Mouse (Mus musculus): ENCODE measurements around the gene Tox4. TPM values are rescaled to one million over a fixed set of nuclear protein-coding genes. Genes with fewer than 3 reads are reported as not detected.
A peak's percentile ranks its signal among the peaks of the same experiment; 100 is the strongest.

Gene Tox4
- polyA plus RNA-seq (2021) = 38.8 TPM

DNA sequence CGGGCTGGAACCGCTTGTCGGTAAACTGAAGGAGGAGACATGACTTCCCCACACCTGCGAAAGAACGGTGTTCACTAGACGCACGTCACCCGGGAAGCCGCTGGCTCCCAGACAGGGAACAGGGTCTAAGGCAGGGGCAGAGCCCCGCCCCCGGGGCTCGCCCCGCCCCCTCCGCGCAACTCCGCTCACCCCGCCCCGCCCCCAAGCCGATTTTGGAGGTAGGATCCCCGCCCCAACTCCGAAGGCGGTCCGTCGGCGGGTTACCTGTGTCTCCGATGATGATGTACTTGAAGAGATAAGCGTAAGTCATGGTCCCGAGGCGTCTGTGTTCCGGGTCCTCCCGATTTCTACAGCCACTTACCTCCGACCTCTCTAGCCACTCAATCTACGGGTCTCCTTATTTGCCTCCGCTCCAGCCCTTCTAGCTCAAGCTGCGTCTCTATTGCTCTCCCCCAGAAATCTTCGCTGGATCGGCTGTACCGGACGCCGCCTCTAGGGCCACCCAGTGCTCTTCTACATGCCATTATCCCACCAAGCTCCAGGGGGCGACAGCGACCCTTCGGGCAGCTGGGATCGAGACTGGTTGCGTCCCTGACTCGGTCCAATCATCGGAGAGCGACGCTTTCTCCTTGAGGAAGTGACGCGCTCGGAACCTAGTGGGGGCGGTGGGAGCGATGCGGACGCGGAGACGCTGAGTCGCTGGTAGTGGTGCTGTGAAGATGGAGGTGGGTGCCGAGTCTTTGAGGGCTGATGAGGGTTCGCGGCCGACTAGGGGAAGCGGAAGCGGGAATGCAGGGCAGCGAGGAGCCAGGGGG lies at the start of gene Tox4, which contains the start of gene Rab2b:
Tox4 (plus strand) TSS at position 215 of the 815 bp plus-strand sequence.
Rab2b (minus strand) TSS at position 614 of the 815 bp plus-strand sequence.
- CTCF ChIA-PET = interaction anchor here (0.7 to 2.2 kb wide), 7 partner anchors 9 to 84 kb away, joined by 3 to 9 read pairs (median 3); partner anchors contain the start of gene Chd8
- TF ChIP-seq CTCF (IDR thresholded peaks at IDR 0.05) = peak; percentile 100
- POLR2A ChIA-PET = interaction anchor here (1.2 kb wide), 1 partner anchor 35 kb away, joined by 4 read pairs; no protein-coding TSS in a partner anchor
- in situ Hi-C loops (cut with MboI; ENCODE audit: low pct_unique_long_range_greater_than_20kb) = no loop called here
- H3K27me3 ChIP-seq = no peaks in the 10 kb centered on the region
- ATAC-seq = peak; percentile 99
- peak; percentile 97 for DNase-seq (ENCODE audit: low read depth, low spot score)

DNA sequence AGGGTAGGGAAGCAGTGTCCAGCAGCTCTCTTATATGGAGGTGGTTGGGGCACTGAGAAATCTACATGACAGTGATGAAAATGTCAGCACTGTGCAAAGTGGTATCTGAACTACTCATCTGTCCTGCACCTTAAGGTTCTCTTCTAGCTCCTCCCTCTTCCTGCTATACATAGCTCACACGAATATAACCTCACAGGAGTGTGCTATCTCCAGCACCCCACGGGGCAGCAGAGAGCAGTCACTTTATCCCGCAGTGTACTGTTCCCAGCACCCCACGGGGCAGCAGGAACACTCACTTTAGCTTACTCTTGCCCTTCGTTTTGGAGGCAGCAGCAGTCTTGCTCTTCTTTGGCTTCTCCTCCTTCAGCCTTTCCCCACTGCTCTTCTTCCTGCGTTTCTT lies 46.7 kb upstream of the Tox4 start:
- ChIA-PET CTCF (interaction anchor here (1.3 to 1.7 kb wide), 2 partner anchors 9 to 23 kb away, joined by 4 read pairs; no protein-coding TSS in a partner anchor), POLR2A (interaction anchor here (0.5 to 1.7 kb wide), 2 partner anchors 9 to 217 kb away, joined by 3 to 4 read pairs; no protein-coding TSS in a partner anchor)
- in situ Hi-C loops (cut with MboI; ENCODE audit: low pct_unique_long_range_greater_than_20kb) = no loop called here
- ATAC-seq (no peak), DNase-seq (ENCODE audit: low read depth, low spot score) (no peak)
- TF ChIP-seq CTCF (IDR thresholded peaks at IDR 0.05) = peak; percentile 12
- no peaks in the 10 kb centered on the region for H3K27me3 ChIP-seq

DNA sequence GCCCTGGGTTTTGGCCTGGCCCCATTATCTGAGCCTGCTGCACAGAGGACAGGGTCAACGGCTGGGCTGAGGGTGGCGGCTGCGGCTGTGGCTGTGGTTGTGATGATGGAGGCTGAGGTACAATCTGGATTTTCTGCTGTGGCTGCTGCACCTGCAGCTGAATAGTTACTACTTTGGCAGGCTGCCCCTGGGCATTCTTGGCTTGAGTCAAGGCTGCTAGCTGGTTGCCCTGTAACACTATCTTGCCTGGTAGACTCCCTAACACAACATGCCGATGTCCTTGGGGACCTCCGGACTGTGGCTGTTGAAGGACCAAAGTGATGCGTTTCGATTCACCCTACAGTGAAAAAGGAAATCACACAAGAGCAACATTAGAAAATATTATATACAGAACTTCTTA lies 43.8 kb upstream of the Tox4 start:
- DNase-seq (ENCODE audit: low read depth, low spot score) (no peak), ATAC-seq (no peak)
- POLR2A ChIA-PET = interaction anchor here (0.6 to 0.8 kb wide), 3 partner anchors 20 to 145 kb away, joined by 3 read pairs; no protein-coding TSS in a partner anchor
- CTCF ChIA-PET = interaction anchor here (1.6 kb wide), 1 partner anchor 15 kb away, joined by 4 read pairs; no protein-coding TSS in a partner anchor
- in situ Hi-C loops (cut with MboI; ENCODE audit: low pct_unique_long_range_greater_than_20kb) = no loop called here
- H3K27me3 ChIP-seq = no peaks in the 10 kb centered on the region
- TF ChIP-seq CTCF (IDR thresholded peaks at IDR 0.05) = no peak

GRCm38 (mm10) chr14:52236216-52236615 lies 42.7 kb upstream of the Tox4 start:
- ChIA-PET CTCF (interaction anchor here (1.6 kb wide), 2 partner anchors 16 to 41 kb away, joined by 4 read pairs; no protein-coding TSS in a partner anchor), POLR2A (no interaction called here)
- no peak for TF ChIP-seq CTCF (IDR thresholded peaks at IDR 0.05)
- no peak for ATAC-seq
- no peak for DNase-seq (ENCODE audit: low read depth, low spot score)
- in situ Hi-C loops (cut with MboI; ENCODE audit: low pct_unique_long_range_greater_than_20kb) = no loop called here
- no peaks in the 10 kb centered on the region for H3K27me3 ChIP-seq

DNA sequence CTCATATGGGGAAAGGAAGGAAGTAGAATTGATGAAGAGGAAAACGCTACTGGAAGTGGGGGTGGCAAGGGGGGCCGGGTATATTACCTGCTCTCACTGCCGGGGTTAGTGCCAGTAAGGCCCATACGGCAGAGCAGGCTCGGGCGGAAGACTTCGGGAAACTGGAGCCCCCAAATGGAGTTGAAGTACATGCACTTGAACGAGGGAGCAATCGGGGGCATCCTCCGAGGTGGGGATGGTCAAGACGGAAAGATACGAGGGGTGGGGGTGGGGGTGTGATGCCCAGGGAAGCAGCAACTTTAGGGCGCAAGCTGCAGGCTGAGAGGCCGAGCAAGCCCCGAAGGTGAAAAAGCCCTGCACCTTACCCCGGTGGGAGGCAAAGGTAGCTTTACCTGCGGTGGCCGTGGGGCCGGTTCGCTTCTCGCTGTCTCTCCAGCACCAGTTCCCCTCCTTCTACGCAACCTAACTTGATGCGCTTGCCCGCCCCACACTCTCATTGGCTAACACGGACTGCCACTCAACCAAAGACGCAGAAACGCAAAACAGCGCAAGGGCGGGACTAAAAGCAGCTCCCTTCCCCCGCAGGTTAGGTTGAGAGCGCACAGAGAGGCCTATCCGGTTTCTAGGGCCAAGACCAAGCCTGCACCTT lies 34.8 kb upstream of the Tox4 start:
- peak; percentile 99 for ATAC-seq
- ChIA-PET POLR2A (interaction anchor here (0.6 to 1.8 kb wide), 4 partner anchors 13 to 52 kb away, joined by 3 to 11 read pairs (median 4); partner anchors contain the start of genes Chd8, Rab2b and Tox4), CTCF (interaction anchor here (0.7 to 2.0 kb wide), 6 partner anchors 9 to 52 kb away, joined by 3 to 6 read pairs (median 4); partner anchors contain the start of genes Chd8 and Supt16)
- peak; percentile 95 for DNase-seq (ENCODE audit: low read depth, low spot score)
- TF ChIP-seq CTCF (IDR thresholded peaks at IDR 0.05) = no peak
- in situ Hi-C loops (cut with MboI; ENCODE audit: low pct_unique_long_range_greater_than_20kb) = no loop called here
- no peaks in the 10 kb centered on the region for H3K27me3 ChIP-seq

- no peak for TF ChIP-seq CTCF (IDR thresholded peaks at IDR 0.05)
- peak; percentile 86 for ATAC-seq
- ChIA-PET POLR2A (interaction anchor here (0.6 to 1.8 kb wide), 4 partner anchors 13 to 53 kb away, joined by 3 to 11 read pairs (median 4); partner anchors contain the start of genes Chd8, Rab2b and Tox4), CTCF (interaction anchor here (0.7 to 2.0 kb wide), 6 partner anchors 8 to 51 kb away, joined by 3 to 6 read pairs (median 4); partner anchors contain the start of genes Chd8 and Supt16)
- no peak for DNase-seq (ENCODE audit: low read depth, low spot score)
- in situ Hi-C loops (cut with MboI; ENCODE audit: low pct_unique_long_range_greater_than_20kb) = no loop called here
- H3K27me3 ChIP-seq = no peaks in the 10 kb centered on the region
These were observed 34.3 kb upstream of the Tox4 start for GRCm38 (mm10) chr14:52244690-52245042.

- in situ Hi-C loops (cut with MboI; ENCODE audit: low pct_unique_long_range_greater_than_20kb) = no loop called here
- no peaks in the 10 kb centered on the region for H3K27me3 ChIP-seq
- DNase-seq (ENCODE audit: low read depth, low spot score) (no peak), ATAC-seq (no peak)
- ChIA-PET CTCF (no interaction called here), POLR2A (no interaction called here)
- no peak for TF ChIP-seq CTCF (IDR thresholded peaks at IDR 0.05)
These were observed 32.8 kb upstream of the Tox4 start for GRCm38 (mm10) chr14:52246129-52246528.

DNA sequence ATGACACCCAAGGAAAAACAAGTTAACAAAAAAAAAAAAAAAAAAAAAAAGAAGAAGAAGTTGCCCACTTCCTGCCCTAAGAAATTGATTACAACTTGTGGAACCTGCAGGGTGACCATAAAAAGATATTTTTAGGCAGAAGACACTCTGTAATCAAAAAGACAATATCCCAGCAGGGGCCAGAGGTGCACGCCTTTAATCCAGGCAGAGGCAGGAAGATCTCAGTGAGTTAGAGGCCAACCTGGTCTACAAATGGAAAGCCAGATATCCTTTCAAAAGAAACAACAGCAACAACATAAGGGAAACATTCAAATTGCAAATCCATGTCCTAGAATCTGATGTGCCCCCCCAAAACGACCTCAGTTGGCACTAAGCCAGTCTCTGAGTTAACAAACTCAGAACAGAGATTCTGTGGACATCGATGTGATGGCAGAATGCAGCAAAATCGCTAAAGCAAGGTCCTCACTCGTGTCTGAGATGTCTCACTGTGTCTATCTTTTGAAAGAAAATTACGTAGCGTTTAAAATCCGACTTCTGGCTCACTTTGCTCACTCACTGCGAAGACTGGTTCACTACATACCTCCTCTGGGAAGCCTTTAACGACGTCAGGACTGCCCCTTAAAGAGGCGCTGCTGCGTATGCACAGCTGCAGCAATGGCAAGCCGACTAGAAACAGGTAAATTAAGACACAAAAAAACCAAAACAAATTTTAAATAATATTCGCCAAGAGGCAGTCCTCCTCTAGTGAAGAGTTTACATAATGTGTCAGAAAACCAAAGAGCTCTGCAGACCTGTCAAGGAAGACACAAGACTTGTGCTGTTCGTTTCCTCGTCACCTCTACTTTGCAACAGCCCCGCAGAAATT lies 22.4 kb upstream of the Tox4 start:
- ChIA-PET CTCF (interaction anchor here (1.0 to 2.6 kb wide), 4 partner anchors 8 to 22 kb away, joined by 4 to 9 read pairs (median 5); partner anchors contain the start of genes Rab2b and Tox4), POLR2A (interaction anchor here (0.5 to 1.6 kb wide), 3 partner anchors 12 to 57 kb away, joined by 3 to 11 read pairs (median 5); no protein-coding TSS in a partner anchor)
- DNase-seq (ENCODE audit: low read depth, low spot score) (no peak), ATAC-seq (no peak)
- no peaks in the 10 kb centered on the region for H3K27me3 ChIP-seq
- no peak for TF ChIP-seq CTCF (IDR thresholded peaks at IDR 0.05)
- in situ Hi-C loops (cut with MboI; ENCODE audit: low pct_unique_long_range_greater_than_20kb) = no loop called here

GRCm38 (mm10) chr14:52257484-52258213 lies 21.3 kb upstream of the Tox4 start, which contains the start of gene Chd8:
Gene Chd8, minus strand, starts transcription at chr14:52257780.
- ATAC-seq (peak; percentile 100), DNase-seq (ENCODE audit: low read depth, low spot score) (peak; percentile 81)
- H3K27me3 ChIP-seq = no peaks in the 10 kb centered on the region
- ChIA-PET POLR2A (interaction anchor here (0.9 to 1.6 kb wide), 2 partner anchors 13 to 18 kb away, joined by 3 to 11 read pairs; no protein-coding TSS in a partner anchor), CTCF (interaction anchor here (1.0 to 2.6 kb wide), 6 partner anchors 10 to 73 kb away, joined by 3 to 9 read pairs (median 5); partner anchors contain the start of genes Rab2b and Tox4)
- TF ChIP-seq CTCF (IDR thresholded peaks at IDR 0.05) = peak; percentile 99
- in situ Hi-C loops (cut with MboI; ENCODE audit: low pct_unique_long_range_greater_than_20kb) = no loop called here
